Mouse (Mus musculus) lung, adult 18-20 months (tissue): ENCODE results near the gene Ifna4.
"Not testable (repeated sequence)": the region's sequence is repeated elsewhere in the genome, so short reads cannot be mapped to it uniquely, and the experiment has no call there.

ENCODE experiments used
- DNase-seq, 2 experiments: peaks; one replicate each; pipeline ENCODE4 v3.0.0; 2022; ENCODE audit warnings: mixed read lengths in 2 of 2

Gene Ifna4

GRCm38 (mm10) chr4:88841438-88841911, at the start of gene Ifna4:
Gene Ifna4, plus strand, starts transcription at chr4:88841861.
- no peak for DNase-seq

- DNase-seq, result peak; percentile 60 to 71
Measured at GRCm38 (mm10) chr4:88793936-88794675, 47.6 kb upstream of the Ifna4 start, which contains the start of gene Gm13275. Gene Gm13275, plus strand, starts transcription at chr4:88794487.

- DNase-seq, result not testable (repeated sequence)
Measured at GRCm38 (mm10) chr4:88797097-88797496, 44.6 kb upstream of the Ifna4 start, which contains the start of gene Gm13279. Gene Gm13279, plus strand, starts transcription at chr4:88797397.

- DNase-seq, result not testable (repeated sequence)
Measured at GRCm38 (mm10) chr4:88799365-88799764, 42.3 kb upstream of the Ifna4 start, which contains the start of gene Gm13285. Gene Gm13285, plus strand, starts transcription at chr4:88799665.

- DNase-seq, result not testable (repeated sequence)
Measured at GRCm38 (mm10) chr4:88802954-88803353, 38.7 kb upstream of the Ifna4 start, which contains the start of gene Gm13287. Gene Gm13287, plus strand, starts transcription at chr4:88803254.

- DNase-seq, result not testable (repeated sequence)
Measured at GRCm38 (mm10) chr4:88805231-88805630, 36.4 kb upstream of the Ifna4 start, which contains the start of gene Gm13288. Gene Gm13288, plus strand, starts transcription at chr4:88805531.

- DNase-seq, result peak; percentile 22 to 40
Measured at GRCm38 (mm10) chr4:88805761-88806160, 35.9 kb upstream of the Ifna4 start.

- no peak for DNase-seq
Measured at GRCm38 (mm10) chr4:88815928-88816327, 25.7 kb upstream of the Ifna4 start, which contains the start of gene Ifna7. Gene Ifna7, plus strand, starts transcription at chr4:88816228.

- no peak for DNase-seq
Measured at GRCm38 (mm10) chr4:88819659-88820058, 22.0 kb upstream of the Ifna4 start, which contains the start of gene Ifna11. Gene Ifna11, plus strand, starts transcription at chr4:88819959.

GRCm38 (mm10) chr4:88822995-88823394, 18.7 kb upstream of the Ifna4 start:
- DNase-seq, result no peak

- DNase-seq, result not testable (repeated sequence)
Measured at GRCm38 (mm10) chr4:88827116-88827515, 14.5 kb upstream of the Ifna4 start, which contains the start of gene Ifna6. Gene Ifna6, plus strand, starts transcription at chr4:88827416.

- DNase-seq, result no peak
Measured at GRCm38 (mm10) chr4:88830523-88830922, 11.1 kb upstream of the Ifna4 start.

- DNase-seq, result not testable (repeated sequence)
Measured at GRCm38 (mm10) chr4:88835225-88835624, 6.4 kb upstream of the Ifna4 start, which contains the start of gene Ifna5. Gene Ifna5, plus strand, starts transcription at chr4:88835525.

- no peak for DNase-seq
Measured at GRCm38 (mm10) chr4:88838828-88839227, 2.8 kb upstream of the Ifna4 start.

GRCm38 (mm10) chr4:88840058-88840457, 1.6 kb upstream of the Ifna4 start:
- no peak for DNase-seq

GRCm38 (mm10) chr4:88845334-88845733, 3.7 kb downstream of the Ifna4 start:
- DNase-seq, result no peak

GRCm38 (mm10) chr4:88849698-88850097, 8.0 kb downstream of the Ifna4 start, which contains the start of gene Ifna1:
Gene Ifna1, plus strand, starts transcription at chr4:88850087.
- DNase-seq, result no peak

GRCm38 (mm10) chr4:88851026-88851763, 9.5 kb downstream of the Ifna4 start:
- DNase-seq, result no peak

GRCm38 (mm10) chr4:88859214-88859613, 17.6 kb downstream of the Ifna4 start:
- no peak for DNase-seq

- DNase-seq, result no peak
Measured at GRCm38 (mm10) chr4:88863309-88863708, 21.6 kb downstream of the Ifna4 start.

GRCm38 (mm10) chr4:88864599-88864998, 22.9 kb downstream of the Ifna4 start:
- DNase-seq, result peak; percentile 14 to 27

- no peak for DNase-seq
Measured at GRCm38 (mm10) chr4:88865011-88865569, 23.4 kb downstream of the Ifna4 start.
